8 mouse cellular contexts compared by ENCODE assay signal in genomic region chr13:52025482-52025848, GRCm38 (mm10).
DNase-seq lines count a peak whose midpoint lies in the region; ATAC-seq lines count a peak whose summit lies in the region.

No protein-coding gene starts in this region.

- no peak overlapping the region for H3K4me2 ChIP-seq in lung, embryonic 16.5 days (ENCODE audit: low read depth, low read length)
- H3K4me2 ChIP-seq in hindbrain, embryonic 11.5 days (replicated peaks; ENCODE audit: low read depth, low read length) = no peak overlapping the region
- H3K4me2 ChIP-seq in neural tube, embryonic 13.5 days = no peak overlapping the region

- no peak for DNase-seq in lung, postnatal 25 days (ENCODE audit: low spot score)
- peak; percentile 27 for DNase-seq in embryo, embryonic 10.5 days (ENCODE audit: low spot score)
- DNase-seq in hindbrain, embryonic 11.5 days (ENCODE audit: low spot score) = no peak
- DNase-seq in thymus, postnatal 14 days = no peak
- DNase-seq in urinary bladder, postnatal 10 days (ENCODE audit: low spot score) = no peak

- H3K27ac ChIP-seq in lung, embryonic 16.5 days (ENCODE audit: low read length) = peak overlapping the region; percentile 84; the same call in 1 of the 2 replicates
- H3K27ac ChIP-seq in hindbrain, embryonic 11.5 days (ENCODE audit: low read depth, low read length) = no peak overlapping the region
- H3K27ac ChIP-seq in neural tube, embryonic 13.5 days (replicated peaks) = peak overlapping the region; percentile 79; the same call in 1 of the 2 replicates

- H3K4me1 ChIP-seq in lung, embryonic 16.5 days (replicated peaks; ENCODE audit: control insufficient read depth, insufficient read depth, low read length) = peaks cover 31% of the 10 kb centered on the region
- H3K4me1 ChIP-seq in hindbrain, embryonic 11.5 days (replicated peaks; ENCODE audit: control insufficient read depth, insufficient read depth, low read length) = peaks cover 7% of the 10 kb centered on the region
- peaks cover 48% of the 10 kb centered on the region for H3K4me1 ChIP-seq in neural tube, embryonic 13.5 days (replicated peaks)

- 58% methylated on average over 5 of the region's 5 CpGs for WGBS in lung, embryonic 16.5 days
- WGBS in hindbrain, embryonic 11.5 days = 66% methylated on average over 5 of the region's 5 CpGs
- WGBS in neural tube, embryonic 13.5 days = 53% methylated on average over 5 of the region's 5 CpGs

- H3K36me3 ChIP-seq in lung, embryonic 16.5 days (ENCODE audit: control insufficient read depth, insufficient read depth, low read length) = no peaks in the 10 kb centered on the region
- H3K36me3 ChIP-seq in hindbrain, embryonic 11.5 days (ENCODE audit: control insufficient read depth, insufficient read depth, low read length) = no peaks in the 10 kb centered on the region
- no peaks in the 10 kb centered on the region for H3K36me3 ChIP-seq in neural tube, embryonic 13.5 days

- no peaks in the 10 kb centered on the region for H3K9me3 ChIP-seq in lung, embryonic 16.5 days (ENCODE audit: control insufficient read depth, low read length)
- no peaks in the 10 kb centered on the region for H3K9me3 ChIP-seq in hindbrain, embryonic 11.5 days (ENCODE audit: control insufficient read depth, low read length)
- H3K9me3 ChIP-seq in neural tube, embryonic 13.5 days = no peaks in the 10 kb centered on the region

- ATAC-seq in lung, embryonic 16.5 days (ENCODE audit: low read depth) = no peak
- ATAC-seq in hindbrain, embryonic 11.5 days (ENCODE audit: low FRiP score) = peak; percentile 46; the same call in 1 of the 2 replicates
- peak; percentile 13; the same call in 1 of the 2 replicates for ATAC-seq in neural tube, embryonic 13.5 days (ENCODE audit: low read depth)
- no peak for ATAC-seq in inflammation-experienced regulatory T-cells, adult 6 months

- no peak overlapping the region for H3K9ac ChIP-seq in lung, embryonic 16.5 days (ENCODE audit: low read length)
- no peak overlapping the region for H3K9ac ChIP-seq in hindbrain, embryonic 11.5 days (ENCODE audit: low read depth, low read length)
- H3K9ac ChIP-seq in neural tube, embryonic 13.5 days = no peak overlapping the region

- no peak overlapping the region for H3K4me3 ChIP-seq in lung, embryonic 16.5 days (ENCODE audit: low read length)
- no peak overlapping the region for H3K4me3 ChIP-seq in hindbrain, embryonic 11.5 days (ENCODE audit: low read depth, low read length)
- H3K4me3 ChIP-seq in neural tube, embryonic 13.5 days = no peak overlapping the region

- H3K27me3 ChIP-seq in lung, embryonic 16.5 days (ENCODE audit: control insufficient read depth, insufficient read depth, low read depth, low read length) = no peaks in the 10 kb centered on the region
- H3K27me3 ChIP-seq in hindbrain, embryonic 11.5 days (ENCODE audit: control insufficient read depth, insufficient read depth, low read length) = no peaks in the 10 kb centered on the region
- H3K27me3 ChIP-seq in neural tube, embryonic 13.5 days = no peaks in the 10 kb centered on the region

Comparison
In these comparisons a context has a peak if more than half of its experiments do, and no peak if none do; other contexts are left out.
1. ATAC-seq: peak in hindbrain, embryonic 11.5 days (single experiment) and neural tube, embryonic 13.5 days (single experiment); none in lung, embryonic 16.5 days (single experiment) and inflammation-experienced regulatory T-cells, adult 6 months (single experiment).